ENCODE assay signal across 9 mouse cellular contexts in the genomic region with DNA sequence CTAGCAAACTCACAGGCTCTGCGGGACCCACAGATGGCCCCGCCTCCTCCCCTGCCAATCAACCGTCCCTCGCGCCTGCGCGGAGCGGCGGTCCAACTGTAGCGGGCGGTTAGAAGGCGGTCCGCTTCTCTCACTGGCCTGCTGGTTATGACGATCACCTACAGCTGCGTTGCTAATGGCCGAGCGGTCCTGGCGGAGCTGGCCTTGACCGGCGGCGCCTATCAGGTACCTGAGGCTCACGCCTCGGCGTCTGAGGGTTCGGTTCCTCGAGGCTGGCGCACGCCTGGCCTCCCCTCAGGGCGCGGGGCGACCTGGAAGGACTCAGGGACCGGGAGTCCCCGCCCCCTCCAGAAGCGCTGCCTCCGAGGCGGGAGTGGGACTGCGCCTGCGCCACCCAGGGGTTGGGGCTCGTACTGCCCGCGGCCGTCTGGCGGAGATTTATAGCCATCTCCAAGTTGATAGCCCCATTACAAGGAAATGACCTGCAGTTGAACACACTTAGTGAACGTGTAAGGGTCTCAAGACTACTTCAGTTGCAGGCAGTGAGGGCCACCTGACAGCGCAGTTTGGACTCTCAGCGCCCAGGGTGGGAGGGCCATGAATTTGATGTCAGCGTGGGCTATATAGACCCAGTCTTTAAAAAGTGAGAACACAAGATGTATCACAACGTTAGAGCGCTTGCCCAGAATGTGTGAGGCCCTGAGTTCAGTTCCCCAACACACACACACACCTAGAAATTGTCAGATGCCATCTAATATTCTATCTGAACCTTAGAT. TPM values are rescaled to one million over a fixed set of nuclear protein-coding genes. Genes with fewer than 3 reads are reported as not detected.
DNase-seq lines count a peak whose midpoint lies in the region; ATAC-seq and TF ChIP-seq lines count a peak whose summit lies in the region.
"Had no signal": no experiment of that assay in that cellular context is flagged by ENCODE, and none has a peak within 500 bp of the region (broad histone marks: within the 10 kb centered on the region; RNA-seq: fewer than 3 reads in every experiment).

A gene (plus strand): TSS at position 74 of the 776 bp plus-strand sequence.

- peak within 1 kb of the TSS; percentile 67 for H3K27ac ChIP-seq in hindbrain, embryonic 14.5 days
- peak within 1 kb of the TSS; percentile 91 for H3K27ac ChIP-seq in lung, postnatal 0 days (ENCODE audit: low read length)
- H3K27ac ChIP-seq: macrophage had no signal

- no peaks in the 10 kb centered on the region for H3K36me3 ChIP-seq in hindbrain, embryonic 14.5 days (replicated peaks; ENCODE audit: control insufficient read depth, insufficient read depth)
- H3K36me3 ChIP-seq in lung, postnatal 0 days (ENCODE audit: insufficient read depth, low read length) = no peaks in the 10 kb centered on the region

- H3K9ac ChIP-seq in hindbrain, embryonic 14.5 days = peak within 1 kb of the TSS; percentile 54
- peak within 1 kb of the TSS; percentile 30; the same call in 1 of the 2 replicates for H3K9ac ChIP-seq in lung, postnatal 0 days (replicated peaks; ENCODE audit: low read depth)

- H3K27me3 ChIP-seq in hindbrain, embryonic 14.5 days (ENCODE audit: control insufficient read depth, insufficient read depth, low read length) = no peaks in the 10 kb centered on the region
- H3K27me3 ChIP-seq in lung, postnatal 0 days (replicated peaks; ENCODE audit: insufficient read depth, low read length) = no peaks in the 10 kb centered on the region

- no peak for TF ChIP-seq EP300 in lung, postnatal 0 days (IDR thresholded peaks at IDR 0.05)

- ATAC-seq in activated CD4-positive, CD25-positive, alpha-beta regulatory T cell, adult 4 months = peak; percentile 97
- peak; percentile 99 for ATAC-seq in hindbrain, embryonic 14.5 days (ENCODE audit: low FRiP score)
- peak; percentile 99 for ATAC-seq in lung, postnatal 0 days

- WGBS in hindbrain, embryonic 14.5 days = 14% methylated on average over 49 of the region's 49 CpGs
- WGBS in lung, postnatal 0 days = 9% methylated on average over 49 of the region's 49 CpGs

- DNase-seq in cerebellum, postnatal 4 days (ENCODE audit: low spot score in 2 of 2) = peak; percentile 85 to 92
- peak; percentile 94 for DNase-seq in gastrocnemius, adult 18-20 months (ENCODE audit: low spot score)
- peak; percentile 92 for DNase-seq in hindbrain, embryonic 14.5 days (ENCODE audit: low spot score)
- DNase-seq in layer of hippocampus, postnatal 14 days (ENCODE audit: low spot score in 2 of 2) = peak; percentile 95
- peak; percentile 98 for DNase-seq in lung, postnatal 0 days (ENCODE audit: low spot score)
- peak; percentile 89 for DNase-seq in ovary, postnatal 14 days (ENCODE audit: low spot score)
- peak; percentile 93 for DNase-seq in thymus, postnatal 0 days (ENCODE audit: low spot score)

- TF ChIP-seq CTCF in lung, postnatal 0 days (IDR thresholded peaks at IDR 0.05) = peak; percentile 73

- no peaks in the 10 kb centered on the region for H3K4me1 ChIP-seq in hindbrain, embryonic 14.5 days (replicated peaks; ENCODE audit: control insufficient read depth, insufficient read depth, low read length)
- no peaks in the 10 kb centered on the region for H3K4me1 ChIP-seq in lung, postnatal 0 days (ENCODE audit: insufficient read depth, low read depth, low read length)

- H3K4me2 ChIP-seq in hindbrain, embryonic 14.5 days (replicated peaks) = peak within 1 kb of the TSS; percentile 57
- H3K4me2 ChIP-seq in lung, postnatal 0 days (replicated peaks; ENCODE audit: low read depth, low read length) = peak within 1 kb of the TSS; percentile 51

- no peaks in the 10 kb centered on the region for H3K9me3 ChIP-seq in hindbrain, embryonic 14.5 days (ENCODE audit: control insufficient read depth, low read length)
- H3K9me3 ChIP-seq in lung, postnatal 0 days (ENCODE audit: low read length) = no peaks in the 10 kb centered on the region

- H3K4me3 ChIP-seq in hindbrain, embryonic 14.5 days (replicated peaks; ENCODE audit: low read length) = peak within 1 kb of the TSS; percentile 42
- H3K4me3 ChIP-seq in lung, postnatal 0 days (ENCODE audit: low read depth, low read length) = peak within 1 kb of the TSS; percentile 51

RNA-seq across cellular contexts. Expression of the gene that starts here (rescaled TPM):
- polyA plus RNA-seq in activated CD4-positive, CD25-positive, alpha-beta regulatory T cell, adult 4 months (2017; shearing (Covaris generic)) = not detected
- total RNA-seq in gastrocnemius, adult 18-20 months (2021) = not detected
- 1.0 and 1.1 TPM in 2 replicates for polyA plus RNA-seq in hindbrain, embryonic 14.5 days (2014; fragmentation: Nextera tagmentation; extraction: Ambion mirVana)
- total RNA-seq in layer of hippocampus, postnatal 14 days (2021) = not detected
- polyA plus RNA-seq in lung, postnatal 0 days (2015; fragmentation: Nextera tagmentation; extraction: Ambion mirVana) = 0.21 TPM in 1 of 2 replicates, not detected in the other
- polyA plus RNA-seq in thymus, postnatal 0 days (2015; fragmentation: Nextera tagmentation; extraction: Ambion mirVana) = 0.18 and 0.23 TPM in 2 replicates
- polyA plus RNA-seq: macrophage had no signal

Comparison
In these comparisons a context has a peak if more than half of its experiments do, and no peak if none do; other contexts are left out.
1. Peak in every context shown above with its lines: DNase-seq, ATAC-seq, H3K4me3 ChIP-seq and H3K27ac ChIP-seq.
2. Peak in ATAC-seq in activated CD4-positive, CD25-positive, alpha-beta regulatory T cell, adult 4 months; RNA of the gene not detected or under 1 TPM.
3. Peak in DNase-seq in gastrocnemius, adult 18-20 months; RNA of the gene not detected or under 1 TPM.
4. Peak in DNase-seq in layer of hippocampus, postnatal 14 days; RNA of the gene not detected or under 1 TPM.
5. Peak in DNase-seq, ATAC-seq, H3K4me3 ChIP-seq, H3K27ac ChIP-seq, H3K9ac ChIP-seq and H3K4me2 ChIP-seq in lung, postnatal 0 days; RNA of the gene not detected or under 1 TPM.
6. Peak in DNase-seq in thymus, postnatal 0 days; RNA of the gene not detected or under 1 TPM.